Mouse (Mus musculus): Measurements from ENCODE around the gene Cbx4.
A peak's percentile ranks its signal among the peaks of the same experiment; 100 is the strongest.

Gene Cbx4

DNA sequence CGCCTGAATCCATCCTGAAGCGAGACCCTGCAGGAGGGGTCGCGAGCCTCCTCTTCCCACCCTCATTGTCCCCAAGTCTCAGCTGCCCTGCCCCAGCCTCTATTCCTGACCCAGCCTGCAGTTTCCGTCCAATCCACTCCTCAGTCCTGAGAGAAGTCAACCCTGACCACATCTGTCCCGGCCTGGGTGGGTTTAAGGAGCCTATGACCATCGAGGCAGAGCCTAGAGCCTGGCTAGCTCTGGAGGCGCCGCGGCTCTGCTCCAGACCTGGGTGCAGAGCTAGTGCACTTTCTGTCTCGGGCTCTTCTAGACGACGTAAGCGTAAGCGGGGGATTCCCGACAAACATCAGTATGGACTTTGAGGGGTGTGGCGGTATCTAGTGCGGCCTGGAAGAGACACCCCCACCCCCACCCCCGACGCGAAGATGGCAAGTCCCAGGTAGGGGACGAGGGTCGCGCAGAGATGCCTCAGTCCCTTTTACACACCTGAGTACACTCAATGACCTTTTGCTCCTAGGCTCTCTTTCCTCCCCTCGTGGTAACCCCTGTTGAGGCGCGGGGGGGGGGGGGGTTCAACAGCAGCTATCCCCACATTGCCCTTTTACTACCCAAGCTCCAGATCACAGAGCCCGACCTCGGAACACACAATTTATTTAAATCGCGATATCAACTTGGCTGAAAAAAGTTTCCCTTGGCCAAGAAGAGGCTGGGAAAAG lies 44.1 kb downstream of the Cbx4 start:
- peak; percentile 69 for DNase-seq (ENCODE audit: low read depth)

- DNase-seq (ENCODE audit: low read depth) = no peak
Observed at GRCm38 (mm10) chr11:119041325-119041716, 44.7 kb downstream of the Cbx4 start.

DNA sequence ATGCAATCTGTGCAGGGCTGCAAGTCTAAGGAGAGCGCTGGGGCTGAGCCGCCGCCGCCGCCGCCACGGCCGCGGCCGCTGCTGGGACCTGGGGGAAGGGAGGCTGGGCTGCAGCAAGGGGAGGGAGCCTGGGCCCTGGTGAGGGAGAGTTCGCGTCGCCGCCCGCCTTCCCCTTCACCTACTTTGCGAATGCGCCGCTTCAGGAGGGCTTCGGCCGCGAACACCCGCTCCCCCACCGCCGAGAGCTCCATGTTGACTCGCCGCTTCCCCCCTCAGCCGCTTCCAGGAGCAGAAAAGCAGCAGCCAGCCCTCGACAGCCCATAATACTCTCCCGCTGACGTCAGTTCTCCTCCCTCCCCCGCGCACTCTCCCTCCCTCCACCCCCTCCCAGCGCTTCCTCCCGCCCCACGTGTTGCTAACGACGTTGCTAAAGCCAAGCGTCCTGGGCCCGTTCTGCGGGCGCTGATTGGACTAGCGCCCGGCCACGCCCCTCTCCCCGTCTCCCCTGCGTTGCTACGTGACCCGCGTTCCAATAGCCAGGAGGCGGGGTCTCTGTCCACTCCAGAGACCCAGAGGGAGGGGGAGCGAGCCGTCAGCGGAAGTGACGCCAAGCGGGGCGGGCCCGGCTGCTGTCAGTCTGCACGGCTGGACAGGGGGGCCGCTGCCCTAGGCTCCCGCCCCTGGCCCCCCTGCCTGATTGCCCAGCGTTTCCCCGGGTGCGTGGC lies 45.3 kb downstream of the Cbx4 start, which contains the start of gene Cbx8:
Gene Cbx8, minus strand, starts transcription at position 370 of the 725 bp plus-strand sequence.
- DNase-seq (ENCODE audit: low read depth) = peak; percentile 99

GRCm38 (mm10) chr11:119039732-119040512 lies 46.1 kb downstream of the Cbx4 start:
- no peak for DNase-seq (ENCODE audit: low read depth)

DNA sequence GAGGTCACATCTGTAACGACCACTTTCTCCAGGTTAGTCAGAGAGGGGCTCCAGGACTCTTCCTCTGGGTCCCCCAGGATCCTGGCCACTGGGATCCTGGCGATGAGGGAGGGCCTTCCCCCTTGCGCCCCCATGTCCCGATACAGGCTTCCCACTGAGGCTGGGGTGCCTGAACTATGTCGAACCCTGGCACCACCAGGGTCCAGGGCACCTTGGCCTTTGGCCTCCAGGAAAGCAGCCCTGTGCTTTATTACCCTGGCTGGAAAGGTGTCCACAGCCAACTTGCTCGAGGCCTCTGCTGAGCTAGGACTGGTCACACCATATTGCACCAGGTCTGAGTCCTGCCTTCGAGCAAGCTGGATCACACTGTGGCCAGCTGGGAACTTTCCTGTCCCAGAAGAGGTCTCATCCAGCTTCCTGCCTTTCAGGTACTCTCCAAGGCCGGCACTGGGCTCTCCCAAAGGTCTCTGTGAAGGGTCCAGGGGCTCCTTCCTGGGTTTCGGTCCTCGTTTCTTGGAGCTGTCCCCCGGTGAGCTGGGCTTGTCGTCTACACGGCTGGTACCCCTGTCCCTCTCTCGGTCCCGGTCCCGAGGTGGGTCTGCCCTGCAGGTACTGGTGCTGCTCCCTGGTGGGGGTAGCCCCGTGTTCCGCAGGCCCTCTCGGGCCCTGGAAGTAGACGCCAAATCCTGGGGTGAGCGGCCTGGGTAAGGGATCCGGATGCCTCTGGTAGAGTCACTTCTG lies 47.1 kb downstream of the Cbx4 start:
- peak; percentile 21 for DNase-seq (ENCODE audit: low read depth)

DNA sequence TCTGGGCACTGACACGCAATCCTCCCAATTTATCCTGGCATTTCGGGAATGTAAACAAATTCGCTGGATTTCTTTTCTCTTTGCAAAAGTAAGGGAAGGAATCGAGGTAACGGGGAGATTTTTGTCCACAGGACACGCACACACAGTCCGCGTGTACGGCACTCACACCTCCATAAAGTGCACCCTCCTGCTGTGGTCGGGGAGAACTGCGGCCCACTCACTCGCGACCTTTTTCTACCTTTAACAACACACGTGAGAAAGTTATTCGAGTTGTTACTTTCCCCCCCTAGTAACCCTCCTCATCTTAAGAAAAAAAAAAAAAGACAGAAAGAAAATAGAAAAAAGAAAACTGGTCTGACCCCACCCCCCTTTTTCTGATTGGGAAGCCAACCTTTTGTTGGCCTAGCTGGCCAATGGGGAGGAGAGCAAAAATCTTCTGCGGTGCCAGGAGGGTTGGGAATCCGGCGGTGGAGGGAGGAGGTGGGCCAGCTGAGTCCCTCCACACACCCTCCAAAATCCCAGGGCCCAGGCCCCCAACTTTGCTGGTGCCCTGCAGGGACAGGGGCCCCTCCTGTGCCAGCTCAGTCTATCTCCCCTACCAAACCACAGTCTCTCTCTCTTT lies 48.1 kb downstream of the Cbx4 start:
- DNase-seq (ENCODE audit: low read depth) = no peak

- DNase-seq (ENCODE audit: low read depth) = no peak
Observed at GRCm38 (mm10) chr11:119036934-119037779, 48.9 kb downstream of the Cbx4 start.

GRCm38 (mm10) chr11:119036447-119036846 lies 49.6 kb downstream of the Cbx4 start:
- no peak for DNase-seq (ENCODE audit: low read depth)

DNA sequence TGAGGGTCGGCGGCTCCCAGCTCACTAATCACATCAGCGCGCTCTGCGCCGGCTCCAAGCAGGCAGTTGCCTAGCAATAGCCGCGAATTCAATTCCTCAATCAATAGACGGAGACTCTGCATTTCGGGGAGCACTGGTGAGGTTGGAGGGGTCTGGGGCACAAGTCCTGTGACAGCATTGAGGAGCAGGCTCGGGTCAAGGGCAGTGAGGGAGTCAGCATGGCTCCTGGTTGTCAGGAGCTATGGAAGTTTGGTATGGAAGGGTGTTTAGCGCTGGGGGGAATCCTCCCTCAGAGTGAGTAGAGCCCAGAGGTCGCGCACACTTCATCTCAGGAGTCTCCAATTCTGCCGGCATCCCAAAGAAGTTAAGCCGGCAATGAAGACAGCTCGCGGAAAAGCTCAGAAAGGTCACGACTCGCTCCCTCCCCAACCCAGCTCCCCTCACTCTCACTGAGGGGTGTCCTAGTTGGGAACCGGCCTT lies 50.3 kb downstream of the Cbx4 start:
- no peak for DNase-seq (ENCODE audit: low read depth)

- DNase-seq (ENCODE audit: low read depth) = peak; percentile 39
Observed at GRCm38 (mm10) chr11:119035094-119035685, 50.8 kb downstream of the Cbx4 start.

- DNase-seq (ENCODE audit: low read depth) = no peak
Observed at GRCm38 (mm10) chr11:119034635-119035034, 51.4 kb downstream of the Cbx4 start.

DNA sequence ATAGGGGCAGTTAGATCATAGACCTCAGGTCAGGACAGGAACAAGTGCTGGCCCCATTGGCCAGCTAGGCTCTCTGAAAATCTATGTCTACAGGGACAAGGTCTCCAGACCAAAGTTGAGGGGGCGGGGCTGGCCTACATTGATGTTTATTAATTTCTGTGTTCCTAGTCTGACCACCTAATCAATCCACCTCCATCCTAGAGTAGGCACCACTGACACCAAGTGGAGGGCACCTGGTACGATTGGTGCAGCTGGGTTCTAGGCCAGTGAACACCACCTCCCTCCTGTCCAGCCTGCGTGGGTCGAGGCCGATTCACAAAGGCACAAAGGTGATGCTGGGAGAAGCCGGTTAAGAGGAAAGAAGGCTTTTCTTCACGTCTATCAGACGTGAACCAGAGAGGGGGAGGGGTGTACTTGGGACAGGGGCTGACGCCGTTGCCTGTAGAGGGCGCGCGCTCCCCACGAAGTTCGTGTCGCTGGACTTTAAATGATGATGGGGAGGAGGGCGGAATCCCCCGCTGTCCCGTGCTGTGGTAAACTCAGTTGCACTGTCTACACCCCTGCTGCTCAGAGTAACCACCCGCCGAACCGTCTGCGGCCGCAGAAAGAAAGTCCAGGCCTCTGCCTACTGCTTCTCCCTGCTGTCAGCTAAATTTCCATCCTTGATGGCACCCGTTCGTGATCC lies 52.0 kb downstream of the Cbx4 start:
- peak; percentile 91 for DNase-seq (ENCODE audit: low read depth)

Data from naive thymus-derived CD4-positive, alpha-beta T cell, adult 2 months (primary cell).